Mouse (Mus musculus): ENCODE measurements around the gene Kalrn. TPM values are rescaled to one million over a fixed set of nuclear protein-coding genes. Genes with fewer than 3 reads are reported as not detected.

Gene Kalrn
- polyA plus RNA-seq, 2 experiments from 2014 or later = 0.34 TPM; not detected in 1

- ATAC-seq = no peak
These were observed 20.6 kb downstream of the Kalrn start for GRCm38 (mm10) chr16:34552731-34553130.

GRCm38 (mm10) chr16:34549470-34549999, 23.8 kb downstream of the Kalrn start:
- ATAC-seq = no peak

- no peak for ATAC-seq
These were observed 26.4 kb downstream of the Kalrn start for GRCm38 (mm10) chr16:34546805-34547509.

GRCm38 (mm10) chr16:34543754-34544153, 29.6 kb downstream of the Kalrn start:
- no peak for ATAC-seq

- ATAC-seq = no peak
These were observed 31.0 kb downstream of the Kalrn start for GRCm38 (mm10) chr16:34542341-34542740.

GRCm38 (mm10) chr16:34538679-34539185, 34.6 kb downstream of the Kalrn start:
- no peak for ATAC-seq

- no peak for ATAC-seq
These were observed 37.0 kb downstream of the Kalrn start for GRCm38 (mm10) chr16:34536300-34536699.

- ATAC-seq = no peak
These were observed 38.2 kb downstream of the Kalrn start for GRCm38 (mm10) chr16:34535135-34535534.

- no peak for ATAC-seq
These were observed 41.8 kb downstream of the Kalrn start for GRCm38 (mm10) chr16:34531506-34531905.

- ATAC-seq = no peak
These were observed 43.3 kb downstream of the Kalrn start for GRCm38 (mm10) chr16:34530029-34530428.

- no peak for ATAC-seq
These were observed 44.9 kb downstream of the Kalrn start for GRCm38 (mm10) chr16:34528234-34528983.

GRCm38 (mm10) chr16:34526378-34526777, 47.0 kb downstream of the Kalrn start:
- no peak for ATAC-seq

GRCm38 (mm10) chr16:34525866-34526265, 47.5 kb downstream of the Kalrn start:
- no peak for ATAC-seq

GRCm38 (mm10) chr16:34525205-34525604, 48.1 kb downstream of the Kalrn start:
- no peak for ATAC-seq

GRCm38 (mm10) chr16:34521061-34521460, 52.3 kb downstream of the Kalrn start:
- no peak for ATAC-seq

GRCm38 (mm10) chr16:34516891-34517398, 56.4 kb downstream of the Kalrn start:
- ATAC-seq = no peak

GRCm38 (mm10) chr16:34515485-34515884, 57.8 kb downstream of the Kalrn start:
- no peak for ATAC-seq

GRCm38 (mm10) chr16:34513956-34514593, 59.3 kb downstream of the Kalrn start:
- ATAC-seq = no peak

- no peak for ATAC-seq
These were observed 61.0 kb downstream of the Kalrn start for GRCm38 (mm10) chr16:34512326-34512725.

- no peak for ATAC-seq
These were observed 65.2 kb downstream of the Kalrn start for GRCm38 (mm10) chr16:34508125-34508524.

- no peak for ATAC-seq
These were observed 67.3 kb downstream of the Kalrn start for GRCm38 (mm10) chr16:34506048-34506447.

- ATAC-seq = no peak
These were observed 69.1 kb downstream of the Kalrn start for GRCm38 (mm10) chr16:34504250-34504649.

- no peak for ATAC-seq
These were observed 71.2 kb downstream of the Kalrn start for GRCm38 (mm10) chr16:34502110-34502509.

Measured in activated CD4-positive, CD25-positive, alpha-beta regulatory T cell, adult 4 months (primary cell).